ENCODE assay signal across 26 mouse cellular contexts in genomic region chr5:100844485-100844884, GRCm38 (mm10). TPM values are rescaled to one million over a fixed set of nuclear protein-coding genes. Genes with fewer than 3 reads are reported as not detected.
DNase-seq lines count a peak whose midpoint lies in the region; ATAC-seq and TF ChIP-seq lines count a peak whose summit lies in the region.
"Had no signal": no experiment of that assay in that cellular context is flagged by ENCODE, and none has a peak within 500 bp of the region (broad histone marks: within the 10 kb centered on the region; RNA-seq: fewer than 3 reads in every experiment).

No protein-coding gene starts in this region.

- intact Hi-C loops in heart, postnatal 10 days (cut with DNase I): no loop called here

- H3K27ac ChIP-seq in heart, embryonic 10.5 days: no peak overlapping the region
- no peak overlapping the region; the same call in 1 of the 2 replicates for H3K27ac ChIP-seq in heart, embryonic 16.5 days (ENCODE audit: low read length)
- H3K27ac ChIP-seq in testis, adult 2 months (ENCODE audit: control insufficient read depth, insufficient read depth, low read depth, low read length): no peak overlapping the region
- H3K27ac ChIP-seq in stomach, postnatal 0 days (replicated peaks): no peak overlapping the region
- H3K27ac ChIP-seq: forebrain, embryonic 12.5 days; hindbrain, embryonic 10.5 days; hindbrain, postnatal 0 days; kidney, embryonic 15.5 days; liver, embryonic 14.5 days; lung, embryonic 15.5 days; neural tube, embryonic 12.5 days had no signal

- peak overlapping the region; percentile 85 for H3K9ac ChIP-seq in heart, embryonic 16.5 days (ENCODE audit: low read length)
- H3K9ac ChIP-seq in stomach, postnatal 0 days (ENCODE audit: low read length): no peak overlapping the region
- H3K9ac ChIP-seq: kidney, embryonic 15.5 days; liver, embryonic 14.5 days; neural tube, embryonic 12.5 days had no signal

- peaks cover 17% of the 10 kb centered on the region for H3K27me3 ChIP-seq in heart, embryonic 10.5 days (ENCODE audit: insufficient read depth, poor library complexity, severe bottlenecking)
- no peaks in the 10 kb centered on the region; the same call in 1 of the 2 replicates for H3K27me3 ChIP-seq in heart, embryonic 16.5 days (ENCODE audit: control insufficient read depth, insufficient read depth, low read length)
- H3K27me3 ChIP-seq in testis, adult 2 months (ENCODE audit: control insufficient read depth, insufficient read depth, low read length): no peaks in the 10 kb centered on the region; the same call in 1 of the 2 replicates
- H3K27me3 ChIP-seq in stomach, postnatal 0 days (ENCODE audit: control insufficient read depth, insufficient read depth, low read length): no peaks in the 10 kb centered on the region

- no peak for TF ChIP-seq CTCF in testis, adult 2 months (IDR thresholded peaks at IDR 0.05; ENCODE audit: control insufficient read depth, insufficient read depth, insufficient replicate concordance, low read depth, low read length)
- TF ChIP-seq CTCF in stomach, postnatal 0 days (IDR thresholded peaks at IDR 0.05; ENCODE audit: low read depth): no peak

- H3K4me1 ChIP-seq in heart, embryonic 10.5 days: peaks cover 21% of the 10 kb centered on the region; the same call in 1 of the 2 replicates
- peaks cover 6% of the 10 kb centered on the region; the same call in 1 of the 2 replicates for H3K4me1 ChIP-seq in heart, embryonic 16.5 days (ENCODE audit: control insufficient read depth, insufficient read depth, low read length)
- peaks cover 7% of the 10 kb centered on the region for H3K4me1 ChIP-seq in testis, adult 2 months (ENCODE audit: control insufficient read depth, insufficient read depth, low read length)
- H3K4me1 ChIP-seq in stomach, postnatal 0 days (replicated peaks; ENCODE audit: control insufficient read depth, insufficient read depth): no peaks in the 10 kb centered on the region; the same call in 1 of the 2 replicates

- H3K4me2 ChIP-seq in heart, embryonic 16.5 days (ENCODE audit: low read depth, low read length): peak overlapping the region; percentile 71
- H3K4me2 ChIP-seq in stomach, postnatal 0 days (replicated peaks; ENCODE audit: low read depth): peak overlapping the region; percentile 96; the same call in 1 of the 2 replicates

- TF ChIP-seq POLR2A in testis, adult 2 months (IDR thresholded peaks at IDR 0.05; ENCODE audit: control insufficient read depth, low read depth, low read length): no peak; the same call in 1 of the 2 replicates

- no peak for TF ChIP-seq EP300 in stomach, postnatal 0 days (optimal IDR thresholded peaks at IDR 0.05)

- peaks cover 7% of the 10 kb centered on the region; the same call in 1 of the 2 replicates for H3K36me3 ChIP-seq in heart, embryonic 10.5 days
- peaks cover 9% of the 10 kb centered on the region for H3K36me3 ChIP-seq in heart, embryonic 16.5 days (ENCODE audit: control insufficient read depth, insufficient read depth)
- H3K36me3 ChIP-seq in testis, adult 2 months (ENCODE audit: control insufficient read depth, insufficient read depth, low read length): no peaks in the 10 kb centered on the region
- H3K36me3 ChIP-seq in stomach, postnatal 0 days (ENCODE audit: control insufficient read depth, insufficient read depth, low read length): no peaks in the 10 kb centered on the region
- H3K36me3 ChIP-seq: forebrain, embryonic 12.5 days; hindbrain, embryonic 10.5 days; kidney, embryonic 15.5 days; lung, embryonic 15.5 days; neural tube, embryonic 12.5 days had no signal

- H3K9me3 ChIP-seq in heart, embryonic 10.5 days: no peaks in the 10 kb centered on the region
- H3K9me3 ChIP-seq in heart, embryonic 16.5 days (replicated peaks; ENCODE audit: control insufficient read depth, low read length): peaks cover 11% of the 10 kb centered on the region
- no peaks in the 10 kb centered on the region for H3K9me3 ChIP-seq in stomach, postnatal 0 days (ENCODE audit: control insufficient read depth, low read length)
- H3K9me3 ChIP-seq: lung, embryonic 15.5 days had no signal

- no peak for ATAC-seq in heart, embryonic 16.5 days (replicated peaks; ENCODE audit: extremely low read depth, insufficient read depth, low FRiP score)
- ATAC-seq in stomach, postnatal 0 days (ENCODE audit: low FRiP score, low TSS enrichment): no peak
- ATAC-seq: hindbrain, postnatal 0 days had no signal

- peak overlapping the region; percentile 89; the same call in 1 of the 2 replicates for H3K4me3 ChIP-seq in heart, embryonic 10.5 days
- H3K4me3 ChIP-seq in heart, embryonic 16.5 days (ENCODE audit: low read length): peak overlapping the region; percentile 70
- peak overlapping the region; percentile 54 for H3K4me3 ChIP-seq in testis, adult 2 months (ENCODE audit: control insufficient read depth, low read depth, low read length)
- H3K4me3 ChIP-seq in stomach, postnatal 0 days (ENCODE audit: low read depth, low read length): no peak overlapping the region
- H3K4me3 ChIP-seq: erythroblast, embryonic 14.5 days had no signal

- DNase-seq in heart, embryonic 10.5 days (ENCODE audit: low spot score): no peak
- DNase-seq in heart, adult 9 months (ENCODE audit: low spot score in 2 of 2): no peak
- no peak for DNase-seq in heart, postnatal 10 days
- DNase-seq in testis, postnatal 14 days (ENCODE audit: low spot score): no peak
- DNase-seq in stomach, postnatal 0 days (ENCODE audit: low spot score): no peak
- DNase-seq in neural tube, embryonic 10.5 days (ENCODE audit: extremely low spot score, low spot score): no peak
- DNase-seq: adrenal gland, adult 8-10 months; cerebellum, adult 11-12 months; cerebellum, postnatal 10 days; gastrocnemius, postnatal 36 days; kidney, adult 11 months; layer of hippocampus, adult 9-11 months; lung, postnatal 4 days; retina, postnatal 1 day; thymus, adult 2 months; thymus, postnatal 4 days had no signal

- WGBS in heart, embryonic 10.5 days: 51% methylated on average over 3 of the region's 3 CpGs
- WGBS in heart, embryonic 16.5 days: 46% methylated on average over 3 of the region's 3 CpGs
- 42% methylated on average over 3 of the region's 3 CpGs for WGBS in stomach, postnatal 0 days

RNA-seq across cellular contexts. Expression of gene Gpat3, which starts 1.0 kb away (rescaled TPM):
- polyA plus RNA-seq in heart, embryonic 10.5 days (2016; fragmentation: Nextera tagmentation; extraction: Ambion mirVana): 5.3 and 9.3 TPM in 2 replicates
- 13.6 and 15.3 TPM in 2 replicates for polyA plus RNA-seq in heart, embryonic 16.5 days (2015; fragmentation: Nextera tagmentation; extraction: Ambion mirVana)
- total RNA-seq in heart, postnatal 10 days (2021): 10 to 100 TPM; 28.3 to 43.5 TPM
- 21.7 and 26.8 TPM in 2 replicates for polyA plus RNA-seq in testis, adult 2 months (2012; rRNA removed)
- polyA plus RNA-seq in stomach, postnatal 0 days (2015; fragmentation: Nextera tagmentation; extraction: Ambion mirVana): 6.4 and 6.7 TPM in 2 replicates
- polyA plus RNA-seq: erythroblast, embryonic 14.5 days had no signal

RNA-seq across cellular contexts. Expression of gene Abraxas1, which starts 23.7 kb away (rescaled TPM):
- 31.7 and 33.2 TPM in 2 replicates for polyA plus RNA-seq in heart, embryonic 10.5 days (2016; fragmentation: Nextera tagmentation; extraction: Ambion mirVana)
- polyA plus RNA-seq in heart, embryonic 16.5 days (2015; fragmentation: Nextera tagmentation; extraction: Ambion mirVana): 29.5 and 38.1 TPM in 2 replicates
- total RNA-seq in heart, postnatal 10 days (2021): 10 to 100 TPM; 12.8 to 17.4 TPM
- 5.5 and 6.3 TPM in 2 replicates for polyA plus RNA-seq in testis, adult 2 months (2012; rRNA removed)
- polyA plus RNA-seq in stomach, postnatal 0 days (2015; fragmentation: Nextera tagmentation; extraction: Ambion mirVana): 13.0 and 13.6 TPM in 2 replicates

RNA-seq across cellular contexts. Expression of gene Mrps18c, which starts 46.1 kb away (rescaled TPM):
- polyA plus RNA-seq in heart, embryonic 10.5 days (2016; fragmentation: Nextera tagmentation; extraction: Ambion mirVana): 159 and 182 TPM in 2 replicates
- 124 and 128 TPM in 2 replicates for polyA plus RNA-seq in heart, embryonic 16.5 days (2015; fragmentation: Nextera tagmentation; extraction: Ambion mirVana)
- total RNA-seq in heart, postnatal 10 days (2021): 10 to 100 TPM; 83.3 to 85.1 TPM
- polyA plus RNA-seq in testis, adult 2 months (2012; rRNA removed): 27.8 and 32.8 TPM in 2 replicates
- polyA plus RNA-seq in stomach, postnatal 0 days (2015; fragmentation: Nextera tagmentation; extraction: Ambion mirVana): 185 and 186 TPM in 2 replicates

RNA-seq across cellular contexts. Expression of gene Helq, which starts 46.1 kb away (rescaled TPM):
- 16.5 and 17.7 TPM in 2 replicates for polyA plus RNA-seq in heart, embryonic 10.5 days (2016; fragmentation: Nextera tagmentation; extraction: Ambion mirVana)
- 8.7 and 9.5 TPM in 2 replicates for polyA plus RNA-seq in heart, embryonic 16.5 days (2015; fragmentation: Nextera tagmentation; extraction: Ambion mirVana)
- total RNA-seq in heart, postnatal 10 days (2021): 1 to 10 TPM; 4.8 to 5.9 TPM
- 6.1 TPM in 2 replicates for polyA plus RNA-seq in testis, adult 2 months (2012; rRNA removed)
- polyA plus RNA-seq in stomach, postnatal 0 days (2015; fragmentation: Nextera tagmentation; extraction: Ambion mirVana): 5.4 and 6.3 TPM in 2 replicates
